Mouse (Mus musculus) E14TG2a.4 (cell line): Measurements from ENCODE around the gene Cabs1.

Experiments
- CTCF ChIP-seq: conservative IDR thresholded peaks from 2 replicates; pipeline ENCODE4 v1.5.1; 2014; ENCODE audit warnings: low read length
- NANOG ChIP-seq: IDR thresholded peaks from 2 replicates; pipeline ENCODE4 v1.6.1; 2014; ENCODE audit warnings: borderline replicate concordance, low read length, mixed read lengths
- POU5F1 ChIP-seq: IDR thresholded peaks from 2 replicates; pipeline ENCODE4 v1.6.1; 2014; ENCODE audit warnings: low read length, borderline replicate concordance

GRCm38 (mm10) chr5:87979139-87979538, at the start of gene Cabs1:
- TF ChIP-seq CTCF (no peak), POU5F1 (no peak), NANOG (no peak)
